7 mouse cellular contexts compared by ENCODE assay signal in genomic region chr9:58268384-58269313, GRCm38 (mm10). TPM values are rescaled to one million over a fixed set of nuclear protein-coding genes. Genes with fewer than 3 reads are reported as not detected.
A peak's percentile ranks its signal among the peaks of the same experiment; 100 is the strongest.
DNase-seq lines count a peak whose midpoint lies in the region; ATAC-seq and TF ChIP-seq lines count a peak whose summit lies in the region.

No protein-coding gene starts in this region.

- peak in 1 of 2 experiments; percentile 59 for DNase-seq in layer of hippocampus, adult 2 months (ENCODE audit: low spot score in 2 of 2)
- no peak for DNase-seq in layer of hippocampus, adult 9-11 months
- DNase-seq in adrenal gland, postnatal 14 days, result peak; percentile 73
- DNase-seq in gastrocnemius, postnatal 14 days, result peak; percentile 42
- DNase-seq in liver, embryonic 14.5 days (ENCODE audit: low read depth in 3 of 3, low spot score in 3 of 3), result peak in 2 of 3 experiments; percentile 53 to 60
- DNase-seq in skeletal muscle tissue, adult 2 months (ENCODE audit: low read depth, low spot score), result peak; percentile 47

- peak overlapping the region; percentile 49 for H3K9ac ChIP-seq in ES-Bruce4 (ENCODE audit: low read depth, poor library complexity, severe bottlenecking)
- H3K9ac ChIP-seq in liver, embryonic 14.5 days (replicated peaks), result no peak overlapping the region

- H3K9me3 ChIP-seq in ES-Bruce4 (replicated peaks; ENCODE audit: control insufficient read depth, insufficient read depth, low read length, poor library complexity, severe bottlenecking), result no peaks in the 10 kb centered on the region
- no peaks in the 10 kb centered on the region for H3K9me3 ChIP-seq in liver, embryonic 14.5 days (ENCODE audit: control insufficient read depth, low read length)

- peak; percentile 81 for TF ChIP-seq CTCF in layer of hippocampus, adult 2 months (conservative IDR thresholded peaks at IDR 0.05)
- TF ChIP-seq CTCF in ES-Bruce4 (IDR thresholded peaks at IDR 0.05; ENCODE audit: low read depth, low read length), result peak; percentile 46
- peak; percentile 83 for TF ChIP-seq CTCF in liver, embryonic 14.5 days (IDR thresholded peaks at IDR 0.05; ENCODE audit: low read depth)

- H3K4me2 ChIP-seq in liver, embryonic 14.5 days (ENCODE audit: low read depth), result no peak overlapping the region

- ATAC-seq in liver, embryonic 14.5 days (ENCODE audit: insufficient read depth), result no peak

- H3K4me1 ChIP-seq in ES-Bruce4 (ENCODE audit: control insufficient read depth, insufficient read depth, low read length), result peaks cover 3% of the 10 kb centered on the region
- peaks cover 0 to 10% of the 10 kb centered on the region in 2 experiments; a peak in 2 of 4 replicates for H3K4me1 ChIP-seq in liver, embryonic 14.5 days (replicated peaks; ENCODE audit: control insufficient read depth in 2 of 2, insufficient read depth in 2 of 2, low read length in 1 of 2)

- H3K36me3 ChIP-seq in ES-Bruce4 (ENCODE audit: control insufficient read depth, insufficient read depth, low read length, poor library complexity, severe bottlenecking), result no peaks in the 10 kb centered on the region
- no peaks in the 10 kb centered on the region for H3K36me3 ChIP-seq in liver, embryonic 14.5 days (replicated peaks; ENCODE audit: control insufficient read depth, insufficient read depth, low read depth)

- WGBS in liver, embryonic 14.5 days (ENCODE audit: insufficient replicate concordance), result 35% methylated on average over 12 of the region's 12 CpGs

- no peak for TF ChIP-seq EP300 in ES-Bruce4 (IDR thresholded peaks at IDR 0.05; ENCODE audit: insufficient read depth, low read depth, low read length)
- TF ChIP-seq EP300 in liver, embryonic 14.5 days (IDR thresholded peaks at IDR 0.05; ENCODE audit: low read depth), result no peak

- no peak for TF ChIP-seq POLR2A in ES-Bruce4 (IDR thresholded peaks at IDR 0.05; ENCODE audit: insufficient read depth, low read length)

- H3K27me3 ChIP-seq in ES-Bruce4 (ENCODE audit: control insufficient read depth, insufficient read depth, low read length, poor library complexity, severe bottlenecking), result no peaks in the 10 kb centered on the region
- H3K27me3 ChIP-seq in liver, embryonic 14.5 days (ENCODE audit: control insufficient read depth, insufficient read depth, low read length), result no peaks in the 10 kb centered on the region

- no peak overlapping the region for H3K4me3 ChIP-seq in layer of hippocampus, adult 2 months
- H3K4me3 ChIP-seq in ES-Bruce4 (ENCODE audit: low read depth, low read length), result no peak overlapping the region
- no peak overlapping the region for H3K4me3 ChIP-seq in liver, embryonic 14.5 days (ENCODE audit: insufficient read depth in 1 of 2, low read depth in 2 of 2, low read length in 2 of 2)

- intact Hi-C loops in gastrocnemius, postnatal 14 days (cut with DNase I; ENCODE audit: low total_unique reads), result no loop called here

- no peak overlapping the region for H3K27ac ChIP-seq in layer of hippocampus, adult 2 months
- peak overlapping the region; percentile 89 for H3K27ac ChIP-seq in ES-Bruce4 (ENCODE audit: insufficient read depth, low read length)
- H3K27ac ChIP-seq in liver, embryonic 14.5 days, result no peak overlapping the region

RNA-seq across cellular contexts. Expression of gene Stoml1, which starts 15.7 kb away (rescaled TPM):
- total RNA-seq in layer of hippocampus, adult 2 months (2021), result 10 to 100 TPM; 78.6 to 78.7 TPM
- 24.6 and 26.5 TPM in 2 replicates for polyA plus RNA-seq in ES-Bruce4 (2011; ENCODE audit: insufficient read depth, insufficient read length, low read depth, missing spikeins)
- 13.4 and 18.8 TPM in 2 replicates for total RNA-seq in adrenal gland, postnatal 14 days (2021)
- 1 to 10 TPM; 7.0 to 8.7 TPM for total RNA-seq in gastrocnemius, postnatal 14 days (2021)
- 4.1 and 4.8 TPM in 2 replicates for polyA plus RNA-seq in liver, embryonic 14.5 days (2012; rRNA removed)
- 2.5 and 3.8 TPM in 2 replicates for polyA plus RNA-seq in liver, embryonic 14.5 days (2014; fragmentation: Nextera tagmentation; extraction: Ambion mirVana)

RNA-seq across cellular contexts. Expression of gene Pml, which starts 19.1 kb away (rescaled TPM):
- total RNA-seq in layer of hippocampus, adult 2 months (2021), result 10 to 100 TPM; 11.9 to 14.2 TPM
- 198 and 200 TPM in 2 replicates for polyA plus RNA-seq in ES-Bruce4 (2011; ENCODE audit: insufficient read depth, insufficient read length, low read depth, missing spikeins)
- 21.4 and 26.8 TPM in 2 replicates for total RNA-seq in adrenal gland, postnatal 14 days (2021)
- total RNA-seq in gastrocnemius, postnatal 14 days (2021), result 1 to 10 TPM; 5.2 to 7.5 TPM
- 16.7 and 17.6 TPM in 2 replicates for polyA plus RNA-seq in liver, embryonic 14.5 days (2012; rRNA removed)
- 17.1 and 19.3 TPM in 2 replicates for polyA plus RNA-seq in liver, embryonic 14.5 days (2014; fragmentation: Nextera tagmentation; extraction: Ambion mirVana)

RNA-seq across cellular contexts. Expression of gene Loxl1, which starts 44.3 kb away (rescaled TPM):
- 1 to 10 TPM; 3.2 to 3.3 TPM for total RNA-seq in layer of hippocampus, adult 2 months (2021)
- 3.4 and 3.6 TPM in 2 replicates for polyA plus RNA-seq in ES-Bruce4 (2011; ENCODE audit: insufficient read depth, insufficient read length, low read depth, missing spikeins)
- 29.8 and 32.9 TPM in 2 replicates for total RNA-seq in adrenal gland, postnatal 14 days (2021)
- total RNA-seq in gastrocnemius, postnatal 14 days (2021), result 10 to 100 TPM; 29.2 to 46.7 TPM
- polyA plus RNA-seq in liver, embryonic 14.5 days (2012; rRNA removed), result 0.89 and 1.2 TPM in 2 replicates
- 0.80 and 1.1 TPM in 2 replicates for polyA plus RNA-seq in liver, embryonic 14.5 days (2014; fragmentation: Nextera tagmentation; extraction: Ambion mirVana)
